Mouse (Mus musculus) megakaryocyte, embryonic 14.5 days (primary cell): Measurements from ENCODE around the gene 2210017I01Rik. TPM values are rescaled to one million over a fixed set of nuclear protein-coding genes. Genes with fewer than 3 reads are reported as not detected.

Experiments
- H3K27me3 ChIP-seq: replicated peaks from 2 replicates; pipeline ENCODE3; 2012; ENCODE audit warnings: inconsistent platforms
- H3K36me3 ChIP-seq: replicated peaks from 2 replicates; pipeline ENCODE3; 2012; ENCODE audit warnings: low read length, inconsistent platforms, mixed read lengths
- H3K4me1 ChIP-seq: 2 replicates; pipeline ENCODE4 v1.6.1; 2012; ENCODE audit warnings: inconsistent platforms
- H3K4me3 ChIP-seq: replicated peaks from 2 replicates; pipeline ENCODE3; 2012; ENCODE audit warnings: moderate library complexity, mild to moderate bottlenecking, inconsistent platforms
- H3K9me3 ChIP-seq: 2 replicates; pipeline ENCODE4 v1.6.1; 2012; ENCODE audit warnings: inconsistent platforms
- FLI1 ChIP-seq: IDR thresholded peaks from 2 replicates; pipeline ENCODE4 v1.6.1; 2012; ENCODE audit warnings: low read length, inconsistent platforms, mixed read lengths
- GATA1 ChIP-seq: IDR thresholded peaks from 3 replicates; pipeline ENCODE4 v1.6.1; 2012; ENCODE audit warnings: mixed read lengths, low read length, inconsistent platforms, borderline replicate concordance
- polyA plus RNA-seq: library from polyadenylated mRNA; stranded (reverse); fragments of >175 nt; gene quantifications from 2 replicates; pipeline ENCODE4 v1.2.3, GENCODE M21; 2012; ENCODE audit warnings: low replicate concordance; ENCODE audit not compliant: insufficient read depth

The 2210017I01Rik gene
- polyA plus RNA-seq, 1 experiment = not detected

DNA sequence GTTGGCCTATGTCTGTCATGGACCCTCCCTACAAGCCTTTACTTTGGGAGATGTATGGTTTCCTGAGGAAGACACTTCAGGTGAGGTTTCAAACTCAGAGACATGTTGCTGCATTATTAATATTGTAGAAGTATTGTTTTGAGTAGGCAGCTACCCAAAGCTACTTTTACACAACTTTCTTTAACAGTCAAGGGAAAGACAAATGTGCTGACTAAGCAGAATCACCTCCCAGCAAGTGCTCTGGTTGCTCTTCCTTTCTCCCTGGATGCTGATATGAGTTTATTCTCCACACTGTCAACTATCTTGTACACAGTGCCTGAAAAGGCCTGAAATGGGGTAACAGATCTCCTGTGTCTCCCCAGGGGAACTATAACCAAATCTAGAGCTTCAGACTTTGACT lies 7.3 kb downstream of the 2210017I01Rik start:
- no peaks in the 10 kb centered on the region for H3K27me3 ChIP-seq
- H3K4me1 ChIP-seq = no peaks in the 10 kb centered on the region
- H3K4me3 ChIP-seq = no peak overlapping the region
- TF ChIP-seq FLI1 (no peak), GATA1 (no peak)
- H3K9me3 ChIP-seq = no peaks in the 10 kb centered on the region; the same call in 1 of the 2 replicates
- H3K36me3 ChIP-seq = no peaks in the 10 kb centered on the region

DNA sequence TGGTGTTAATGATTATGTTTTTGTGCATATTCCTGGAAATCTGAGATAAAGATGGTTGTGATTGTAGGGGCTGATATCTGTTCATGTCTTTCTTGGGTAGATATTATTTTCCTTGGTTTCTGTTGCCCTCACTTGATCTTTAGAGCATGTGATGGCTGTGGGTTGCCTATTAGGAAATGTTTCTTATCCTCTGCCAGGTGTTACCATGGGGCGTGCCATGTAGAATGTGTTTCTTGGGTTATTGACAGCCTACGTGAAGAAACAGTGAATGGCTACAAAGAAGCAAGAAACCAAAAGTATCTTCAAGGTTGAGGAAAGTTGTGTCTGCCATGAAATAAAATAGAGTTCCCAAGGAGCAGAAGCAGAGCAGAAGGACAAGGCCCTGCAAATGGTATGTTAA lies 8.9 kb downstream of the 2210017I01Rik start:
- TF ChIP-seq FLI1 (no peak), GATA1 (no peak)
- Histone ChIP-seq H3K9me3 (no peaks in the 10 kb centered on the region; the same call in 1 of the 2 replicates), H3K36me3 (no peaks in the 10 kb centered on the region), H3K27me3 (no peaks in the 10 kb centered on the region), H3K4me1 (no peaks in the 10 kb centered on the region), H3K4me3 (no peak overlapping the region)

DNA sequence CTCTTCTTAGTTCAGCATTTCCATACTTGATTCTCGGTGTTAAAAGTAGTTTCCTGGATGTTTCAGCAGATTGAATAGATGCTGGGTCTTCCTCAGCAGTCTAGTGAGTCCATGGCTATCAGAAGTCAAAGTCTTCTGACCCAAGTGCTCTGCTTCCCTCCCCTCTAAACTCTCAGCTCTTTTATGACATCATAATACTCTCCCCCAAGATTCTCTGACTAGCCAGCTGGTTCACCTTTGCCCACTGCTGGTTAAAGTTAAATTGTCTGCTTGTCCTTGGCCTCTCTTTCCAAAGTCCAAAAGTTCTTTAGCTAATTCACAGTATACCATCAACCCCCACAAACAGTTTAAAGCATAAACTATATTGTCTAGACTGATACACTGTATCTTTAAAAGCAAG lies 18.4 kb downstream of the 2210017I01Rik start, which contains the start of gene Smcp:
Gene Smcp, minus strand, starts transcription at position 140 of the 400 bp plus-strand sequence.
- TF ChIP-seq FLI1 (no peak), GATA1 (no peak)
- Histone ChIP-seq H3K4me3 (no peak within 1 kb of the TSS), H3K9me3 (0 out of 2 replicates have a peak, but pooled peaks cover 2% of the 10 kb centered on the region), H3K27me3 (no peaks in the 10 kb centered on the region), H3K36me3 (no peaks in the 10 kb centered on the region), H3K4me1 (no peaks in the 10 kb centered on the region)

DNA sequence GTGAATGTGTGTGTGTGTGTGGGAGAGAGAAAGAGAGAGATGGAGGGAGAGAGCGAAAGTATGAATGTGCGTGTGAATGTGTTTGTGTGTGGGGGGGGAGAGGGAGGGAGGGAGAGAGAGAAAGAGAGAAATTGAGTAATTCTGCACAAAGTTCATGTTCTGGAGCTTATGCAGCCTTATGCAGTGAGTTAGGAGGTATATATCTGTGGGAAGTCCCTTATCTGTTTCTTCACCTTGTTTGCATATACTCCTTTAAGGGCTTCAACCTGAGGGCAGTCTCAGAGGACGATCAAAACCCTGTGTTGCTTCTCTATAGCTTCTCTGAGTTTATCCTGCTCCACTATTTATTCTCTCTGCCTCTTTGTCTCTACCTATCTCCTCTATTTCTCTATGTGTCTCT lies 20.1 kb downstream of the 2210017I01Rik start:
- H3K4me3 ChIP-seq = no peak overlapping the region
- no peaks in the 10 kb centered on the region for H3K36me3 ChIP-seq
- H3K27me3 ChIP-seq = no peaks in the 10 kb centered on the region
- H3K4me1 ChIP-seq = no peaks in the 10 kb centered on the region
- H3K9me3 ChIP-seq = 0 out of 2 replicates have a peak, but pooled peaks cover 2% of the 10 kb centered on the region
- TF ChIP-seq FLI1 (no peak), GATA1 (no peak)

DNA sequence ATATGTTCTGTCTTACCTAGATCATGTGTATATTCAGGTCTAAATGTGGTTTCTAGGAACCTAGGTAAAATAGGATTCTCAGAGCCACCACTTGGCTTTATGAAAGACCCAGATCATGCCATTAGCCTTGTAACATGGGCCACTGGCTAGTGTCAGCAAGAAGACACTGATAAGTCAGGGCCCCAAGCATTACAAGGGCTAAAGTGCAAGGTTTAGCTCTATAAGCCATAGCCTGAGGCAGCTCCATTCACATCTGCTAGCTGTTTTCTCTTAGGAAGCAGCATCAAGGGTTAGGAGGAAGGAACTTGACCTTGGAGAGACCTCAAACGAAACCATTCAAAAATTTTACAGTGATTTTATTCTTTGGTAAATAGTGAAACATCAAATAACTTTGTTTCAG lies 22.2 kb downstream of the 2210017I01Rik start:
- Histone ChIP-seq H3K4me3 (no peak overlapping the region), H3K9me3 (0 out of 2 replicates have a peak, but pooled peaks cover 2% of the 10 kb centered on the region), H3K27me3 (no peaks in the 10 kb centered on the region), H3K4me1 (no peaks in the 10 kb centered on the region), H3K36me3 (no peaks in the 10 kb centered on the region)
- TF ChIP-seq GATA1 (no peak), FLI1 (no peak)

DNA sequence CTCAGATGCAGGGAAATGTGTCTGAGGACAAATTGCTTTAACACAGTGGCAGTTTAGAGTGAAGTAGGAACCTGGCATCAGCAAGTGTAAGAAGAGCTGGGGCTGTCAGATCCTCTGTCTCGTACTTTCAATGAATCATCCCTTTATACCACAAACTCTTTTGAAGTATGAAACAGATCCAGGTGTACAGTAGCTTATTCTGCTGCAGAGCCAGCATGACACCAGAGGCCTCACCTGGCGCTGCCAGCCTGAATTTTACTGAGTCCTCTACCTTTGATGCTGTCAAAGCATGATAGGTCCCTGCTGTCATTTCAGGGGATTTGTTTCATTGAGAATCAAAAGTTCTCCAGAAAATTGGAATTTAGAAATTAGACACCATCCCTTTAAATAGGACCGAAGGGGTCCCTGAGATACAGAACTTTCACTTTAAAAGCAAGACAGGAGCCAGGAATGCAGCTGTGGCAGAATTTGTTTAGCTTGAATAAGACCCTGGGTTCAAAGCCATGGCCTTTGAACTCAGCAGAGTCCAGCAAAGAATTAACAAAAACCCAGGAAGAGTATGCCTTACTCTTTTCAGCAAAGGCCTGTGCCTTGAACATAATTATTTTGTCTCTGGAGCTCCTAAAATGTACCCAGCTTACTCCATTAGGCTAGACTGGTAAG lies 24.0 kb downstream of the 2210017I01Rik start:
- no peaks in the 10 kb centered on the region for H3K27me3 ChIP-seq
- no peaks in the 10 kb centered on the region for H3K36me3 ChIP-seq
- TF ChIP-seq GATA1 (no peak), FLI1 (no peak)
- H3K4me3 ChIP-seq = no peak overlapping the region
- H3K9me3 ChIP-seq = 0 out of 2 replicates have a peak, but pooled peaks cover 2% of the 10 kb centered on the region
- no peaks in the 10 kb centered on the region for H3K4me1 ChIP-seq

DNA sequence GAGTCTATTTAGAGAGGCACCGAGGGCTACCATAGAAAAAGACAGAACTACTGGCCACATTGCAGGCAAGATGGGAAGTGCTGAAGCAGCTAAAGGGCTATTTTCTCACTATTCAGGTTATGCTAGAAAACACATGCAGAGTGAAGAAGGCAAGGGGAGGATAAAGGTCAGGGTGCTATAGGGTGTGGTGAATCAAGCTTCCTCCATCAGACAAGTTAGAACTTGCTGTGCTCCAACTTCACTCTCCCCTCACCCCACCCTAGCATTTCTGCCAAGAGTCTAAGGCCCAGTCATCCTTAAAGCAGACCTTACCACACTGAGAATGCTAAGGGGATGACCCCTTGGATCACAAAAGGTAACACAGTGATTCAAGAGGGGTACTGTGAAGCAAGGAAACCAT lies 27.8 kb downstream of the 2210017I01Rik start:
- TF ChIP-seq FLI1 (no peak), GATA1 (no peak)
- no peaks in the 10 kb centered on the region for H3K36me3 ChIP-seq
- H3K9me3 ChIP-seq = 0 out of 2 replicates have a peak, but pooled peaks cover 2% of the 10 kb centered on the region
- H3K4me1 ChIP-seq = no peaks in the 10 kb centered on the region
- H3K4me3 ChIP-seq = no peak overlapping the region
- H3K27me3 ChIP-seq = no peaks in the 10 kb centered on the region

DNA sequence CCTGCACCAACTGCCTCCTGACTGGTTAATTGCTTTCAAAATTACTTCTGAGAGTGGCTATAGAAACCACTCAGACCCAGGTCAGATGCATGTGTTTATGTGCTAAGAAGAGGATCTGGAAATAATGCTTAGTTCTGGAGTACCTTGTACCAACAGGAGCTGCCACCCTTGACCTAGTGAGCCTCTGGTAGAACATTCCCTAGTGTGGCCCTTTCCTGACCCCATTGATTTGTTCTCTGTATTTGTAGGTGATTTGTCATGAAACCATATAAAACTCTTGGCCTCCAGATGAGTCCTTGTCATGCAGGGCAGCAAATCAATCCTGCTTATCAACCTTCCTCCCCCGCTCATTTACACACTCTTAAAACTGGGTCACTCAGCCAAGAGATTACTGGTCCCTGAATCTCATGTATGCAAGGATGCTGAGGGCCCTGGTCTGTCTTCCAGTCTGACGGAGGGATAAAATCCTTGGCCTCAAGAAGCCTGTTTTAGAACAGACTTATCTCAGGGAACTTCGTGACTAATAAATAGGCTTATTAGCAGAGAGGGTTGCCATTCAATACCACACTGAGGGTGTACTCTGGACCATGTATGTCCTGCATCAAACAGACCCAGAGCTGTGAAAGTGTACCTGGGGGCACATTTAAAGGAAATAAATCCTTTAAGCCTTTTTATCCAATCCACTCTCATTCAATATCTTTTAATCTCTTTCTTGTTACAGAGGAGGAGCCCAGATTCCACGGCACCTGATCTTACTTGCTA lies 28.5 kb downstream of the 2210017I01Rik start:
- H3K4me3 ChIP-seq = no peak overlapping the region
- H3K27me3 ChIP-seq = no peaks in the 10 kb centered on the region
- no peaks in the 10 kb centered on the region for H3K36me3 ChIP-seq
- H3K9me3 ChIP-seq = no peaks in the 10 kb centered on the region
- 0 out of 2 replicates have a peak, but pooled peaks cover 3% of the 10 kb centered on the region for H3K4me1 ChIP-seq
- TF ChIP-seq FLI1 = no peak
- no peak for TF ChIP-seq GATA1

DNA sequence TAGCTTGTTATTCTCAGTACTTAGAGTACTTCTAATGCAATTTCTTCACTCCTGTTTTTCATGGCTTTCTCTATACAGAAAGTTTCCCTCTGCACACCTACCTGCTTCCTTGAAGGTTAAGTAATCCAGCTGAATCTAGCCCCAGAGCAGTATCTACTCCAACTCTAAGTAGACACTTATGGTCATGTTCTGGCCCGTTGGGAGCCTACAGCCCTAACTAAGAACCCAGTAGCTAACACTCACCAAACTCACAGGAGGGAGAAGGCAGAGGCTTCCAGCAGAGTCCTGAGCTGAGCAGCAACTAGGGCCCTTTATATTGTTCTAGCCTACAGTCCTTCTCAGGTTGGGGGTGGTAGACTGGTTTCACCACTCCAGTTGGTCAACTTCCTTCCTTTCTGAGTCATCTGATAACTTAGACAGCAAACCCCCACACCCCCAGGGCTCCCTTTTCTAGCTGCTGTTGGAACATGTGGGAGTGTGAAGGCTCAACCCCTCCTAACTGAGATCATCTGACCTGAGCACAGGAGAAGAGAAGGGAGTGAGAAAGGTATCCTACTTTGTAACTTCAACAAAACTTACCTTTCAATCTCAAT lies 33.7 kb downstream of the 2210017I01Rik start, which contains the start of gene Ivl:
Gene Ivl, minus strand, starts transcription at position 287 of the 593 bp plus-strand sequence.
- Histone ChIP-seq H3K27me3 (no peaks in the 10 kb centered on the region), H3K4me3 (no peak within 1 kb of the TSS), H3K36me3 (no peaks in the 10 kb centered on the region), H3K4me1 (peaks cover 6% of the 10 kb centered on the region; the same call in 1 of the 2 replicates), H3K9me3 (no peaks in the 10 kb centered on the region)
- TF ChIP-seq GATA1 (no peak), FLI1 (no peak)
